Mouse (Mus musculus) R1 (cell line): ENCODE data around the gene Zbtb22.
"Not testable (repeated sequence)": the region's sequence is repeated elsewhere in the genome, so short reads cannot be mapped to it uniquely, and the experiment has no call there.

Source experiments
- DNase-seq: peaks from one replicate; pipeline ENCODE4 v3.0.0-alpha.2; 2018; ENCODE audit warnings: low read depth, low spot score

Zbtb22 gene

DNA sequence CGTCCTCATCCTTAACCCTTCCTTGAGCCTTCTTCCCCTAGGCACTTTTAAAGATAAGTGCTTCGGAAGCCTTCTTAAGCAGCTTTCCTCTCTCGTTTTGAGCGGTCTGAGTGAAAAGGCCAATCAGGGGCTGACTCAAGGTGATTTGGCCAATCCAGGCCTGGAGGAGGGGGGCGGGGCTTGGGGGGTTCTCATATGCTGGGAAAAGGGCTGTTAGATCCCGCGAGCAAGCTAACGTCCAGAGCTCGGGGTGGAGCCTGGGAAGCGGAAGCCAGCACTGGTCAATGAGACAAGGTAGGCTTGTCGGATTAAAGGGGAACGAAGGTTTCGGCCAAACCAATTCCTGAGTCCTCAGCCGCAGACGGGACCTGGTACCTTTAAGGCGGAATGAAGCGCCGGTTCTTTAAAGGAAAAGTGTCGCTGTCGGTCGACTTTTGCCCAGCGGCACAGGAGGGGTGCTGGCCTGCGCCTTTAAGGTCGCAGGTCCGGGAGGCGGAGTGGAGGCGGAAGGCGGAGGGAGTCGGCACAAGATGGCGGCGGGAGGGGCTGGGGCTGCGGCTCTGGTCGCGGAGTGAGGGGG lies at the start of gene Zbtb22, which contains the start of gene Tapbp:
TSS of gene Zbtb22 (plus strand) at position 234 of the 580 bp plus-strand sequence.
TSS of gene Tapbp (plus strand) at position 229 of the 580 bp plus-strand sequence.
- DNase-seq, result peak; percentile 100

GRCm38 (mm10) chr17:33873537-33873936 lies 42.2 kb upstream of the Zbtb22 start, which contains the start of gene Gm7029:
Gene Gm7029, plus strand, starts transcription at chr17:33873837.
- not testable (repeated sequence) for DNase-seq

DNA sequence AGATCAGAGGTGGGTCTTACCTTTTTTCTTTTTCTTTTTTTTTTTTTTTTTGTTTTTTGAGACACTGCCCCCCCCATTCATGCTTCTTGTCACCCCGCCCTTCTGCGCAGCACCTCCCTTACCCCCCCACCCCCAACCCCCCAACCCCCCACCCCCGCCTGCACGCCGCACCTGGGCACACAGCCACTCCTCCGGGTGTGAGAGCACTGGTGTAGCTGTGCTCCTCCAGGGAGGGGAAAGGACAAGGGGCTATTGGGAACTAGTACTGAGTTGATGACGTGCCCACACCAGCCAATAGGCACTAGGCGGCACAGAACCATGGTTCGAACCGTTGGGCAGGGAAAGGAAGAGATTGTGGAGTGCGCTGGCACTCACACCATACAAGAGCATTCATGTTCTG lies 41.3 kb upstream of the Zbtb22 start:
- DNase-seq, result peak; percentile 49

DNA sequence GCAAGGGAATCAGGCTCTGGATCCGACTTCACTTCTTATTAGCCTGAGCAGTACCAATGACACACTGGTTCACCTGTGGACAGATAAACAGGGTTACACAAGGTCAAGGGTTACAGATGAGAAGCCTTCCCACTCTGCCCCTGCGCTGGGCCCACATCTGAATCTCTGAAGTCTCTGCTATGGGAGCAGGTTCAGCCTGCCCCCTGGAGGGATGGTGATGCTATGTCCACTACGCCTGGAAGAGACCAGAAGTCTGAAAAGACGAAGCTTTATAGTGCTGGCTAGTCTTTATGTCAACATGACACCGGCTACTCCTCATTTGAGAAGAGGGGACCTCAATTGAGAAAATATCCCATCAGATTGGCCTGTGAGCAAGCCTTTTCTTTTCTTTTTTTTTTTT lies 39.9 kb upstream of the Zbtb22 start:
- DNase-seq, result peak; percentile 70

GRCm38 (mm10) chr17:33884320-33884719 lies 31.4 kb upstream of the Zbtb22 start:
- not testable (repeated sequence) for DNase-seq

- not testable (repeated sequence) for DNase-seq
Measured at GRCm38 (mm10) chr17:33887802-33888201, 27.9 kb upstream of the Zbtb22 start.

GRCm38 (mm10) chr17:33888230-33888629 lies 27.5 kb upstream of the Zbtb22 start:
- DNase-seq, result not testable (repeated sequence)

GRCm38 (mm10) chr17:33889941-33890532 lies 25.7 kb upstream of the Zbtb22 start:
- not testable (repeated sequence) for DNase-seq

DNA sequence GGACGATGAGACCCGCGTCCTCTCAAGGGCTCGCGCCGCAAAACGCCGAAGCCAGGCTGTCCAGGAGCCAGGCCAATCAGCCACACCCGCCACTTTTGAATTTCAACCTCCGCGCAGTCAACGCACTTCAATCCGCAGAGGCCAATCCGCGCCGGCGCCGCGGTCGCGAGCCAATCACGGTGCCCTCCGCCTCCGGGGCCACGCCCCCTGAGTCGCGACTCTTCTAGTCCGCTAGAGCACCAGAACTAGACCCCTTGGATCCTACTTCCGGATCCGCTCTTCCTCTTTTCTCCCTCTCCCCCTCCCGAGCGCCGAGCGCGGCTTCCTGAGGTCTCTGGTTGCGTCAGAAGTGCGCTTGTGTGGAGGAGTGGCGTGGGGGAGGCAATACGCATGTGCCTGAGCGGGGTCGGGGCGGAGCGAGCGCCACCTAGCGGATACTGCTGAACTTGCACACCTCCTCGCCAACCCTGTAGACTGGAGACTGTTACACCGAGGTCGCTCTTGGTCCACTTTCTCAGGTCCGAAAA lies 25.1 kb upstream of the Zbtb22 start, which contains the start of gene Kifc1:
TSS of gene Kifc1 (minus strand) at position 129 of the 527 bp plus-strand sequence.
- peak; percentile 100 for DNase-seq

GRCm38 (mm10) chr17:33891357-33891756 lies 24.3 kb upstream of the Zbtb22 start:
- no peak for DNase-seq

DNA sequence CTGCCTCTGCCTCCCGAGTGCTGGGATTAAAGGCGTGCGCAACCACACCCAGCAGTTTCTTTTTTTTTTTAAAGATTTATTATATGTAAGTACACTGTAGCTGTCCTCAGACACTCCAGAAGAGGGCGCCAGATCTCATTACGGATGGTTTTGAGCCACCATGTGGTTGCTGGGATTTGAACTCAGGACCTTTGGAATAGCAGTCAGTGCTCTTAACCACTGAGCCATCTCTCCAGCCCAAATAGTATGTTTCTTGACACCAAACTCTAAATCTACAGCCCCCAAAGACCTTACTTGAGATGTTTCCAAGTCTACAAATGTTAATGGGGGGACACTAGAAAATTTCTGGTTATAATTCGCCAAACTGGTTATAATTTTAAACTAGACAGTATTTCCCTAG lies 23.8 kb upstream of the Zbtb22 start:
- DNase-seq, result not testable (repeated sequence)

GRCm38 (mm10) chr17:33892429-33892828 lies 23.3 kb upstream of the Zbtb22 start:
- peak; percentile 96 for DNase-seq

- peak; percentile 80 for DNase-seq
Measured at GRCm38 (mm10) chr17:33893011-33893410, 22.7 kb upstream of the Zbtb22 start.

DNA sequence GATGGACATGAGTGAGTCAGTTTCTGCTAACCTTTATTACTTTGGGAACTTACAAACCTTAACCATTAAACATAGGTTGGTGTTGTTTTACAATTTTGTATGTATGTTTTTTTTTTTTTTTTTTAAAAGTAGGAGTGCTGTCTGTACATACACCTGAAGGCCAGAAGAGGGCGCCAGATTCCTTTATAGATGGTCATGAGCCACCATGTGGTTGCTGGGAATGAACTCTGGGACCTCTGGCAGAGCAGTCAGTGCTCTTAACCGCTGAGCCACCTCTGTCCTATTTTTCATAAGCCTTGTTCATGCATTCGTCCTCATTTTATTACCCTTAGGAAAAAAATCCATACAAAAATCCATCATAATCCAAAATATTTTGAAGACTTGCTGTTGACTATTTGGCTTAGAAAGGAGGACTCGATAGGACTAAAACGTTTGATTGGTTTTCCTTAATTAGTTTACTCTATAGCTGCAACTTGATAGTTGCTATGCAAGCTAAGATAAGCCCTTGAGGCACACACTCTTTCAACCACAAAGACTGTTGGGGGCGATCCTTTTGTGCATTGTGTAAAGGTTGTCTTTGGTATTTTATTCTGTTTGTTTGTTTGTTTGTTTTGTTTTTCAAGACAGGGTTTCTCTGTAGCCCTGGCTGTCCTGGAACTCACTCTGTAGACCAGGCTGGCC lies 18.4 kb upstream of the Zbtb22 start:
- peak; percentile 92 for DNase-seq

DNA sequence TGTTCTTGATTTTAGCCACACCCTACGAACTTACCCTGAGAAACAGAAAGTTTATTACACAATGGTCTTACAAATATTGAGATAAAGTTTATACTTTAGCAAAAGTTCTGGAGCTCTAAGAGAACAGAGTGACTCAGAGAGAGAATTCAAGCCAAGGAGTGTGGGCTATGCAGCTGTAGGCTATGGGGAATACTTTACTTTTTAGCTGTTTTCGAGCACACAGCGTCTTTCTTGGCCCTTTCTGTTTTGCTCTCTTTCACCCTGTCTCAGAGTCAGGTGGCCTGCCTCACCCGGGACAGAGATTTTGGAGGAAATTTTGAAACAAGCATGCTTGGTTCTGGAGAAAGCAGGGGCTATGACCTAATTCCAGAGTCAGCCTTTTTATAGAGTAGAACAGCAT lies 17.5 kb upstream of the Zbtb22 start:
- DNase-seq, result not testable (repeated sequence)

GRCm38 (mm10) chr17:33899642-33900041 lies 16.1 kb upstream of the Zbtb22 start:
- peak; percentile 75 for DNase-seq

GRCm38 (mm10) chr17:33900281-33900988 lies 15.3 kb upstream of the Zbtb22 start:
- peak; percentile 60 for DNase-seq

- DNase-seq, result peak; percentile 98
Measured at GRCm38 (mm10) chr17:33900989-33901314, 14.8 kb upstream of the Zbtb22 start.

DNA sequence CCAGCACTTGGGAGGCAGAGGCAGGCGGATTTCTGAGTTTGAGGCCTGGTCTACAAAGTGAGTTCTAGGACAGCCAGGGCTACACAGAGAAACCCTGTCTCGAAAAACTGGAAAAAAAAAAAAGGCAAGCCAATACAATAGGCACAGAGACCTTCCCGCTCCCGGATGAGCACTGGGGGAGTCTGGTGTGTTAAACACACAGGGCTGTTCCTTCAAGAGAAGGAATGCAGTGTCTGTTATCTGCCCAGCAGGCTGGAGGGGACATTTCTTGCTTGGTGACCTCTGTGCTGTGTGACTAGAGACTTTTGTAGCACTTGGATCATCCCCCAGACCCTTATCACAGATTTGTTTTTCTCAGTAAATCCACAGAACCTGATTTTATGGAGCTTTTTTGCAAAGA lies 14.1 kb upstream of the Zbtb22 start:
- DNase-seq, result peak; percentile 88

- peak; percentile 58 for DNase-seq
Measured at GRCm38 (mm10) chr17:33902079-33902478, 13.6 kb upstream of the Zbtb22 start.

GRCm38 (mm10) chr17:33902491-33902890 lies 13.2 kb upstream of the Zbtb22 start:
- DNase-seq, result no peak
